Mouse (Mus musculus): ENCODE measurements at regions not wholly inside any gene's neighbourhood (a gene's known extent, or its start where the extent isn't known, plus 50 kb on each side); places are given as distances from the start of the nearest gene placed in this dataset.
A peak's percentile ranks its signal among the peaks of the same experiment; 100 is the strongest.

DNA sequence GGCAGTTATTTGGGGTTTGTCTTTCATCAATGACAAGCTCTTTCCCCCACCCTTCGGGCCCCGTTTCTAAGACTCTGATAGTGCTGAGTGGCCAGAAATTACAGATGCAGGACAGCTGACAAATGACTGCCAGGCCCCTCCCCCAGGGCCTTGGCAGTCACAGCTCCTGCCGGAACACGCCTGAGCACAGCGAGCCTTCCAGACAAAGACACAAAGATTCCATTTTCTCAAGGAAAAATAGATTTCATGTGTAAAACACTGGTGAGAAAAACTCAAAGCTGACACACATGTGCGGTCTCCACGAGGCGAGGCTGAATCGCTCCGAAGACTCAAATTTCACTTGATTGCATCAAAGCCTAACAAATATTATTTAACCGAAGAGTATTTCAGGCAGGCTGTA lies 247.6 kb downstream of the Ptprc start:
- DNase-seq (ENCODE audit: low read depth, low spot score), result no peak

DNA sequence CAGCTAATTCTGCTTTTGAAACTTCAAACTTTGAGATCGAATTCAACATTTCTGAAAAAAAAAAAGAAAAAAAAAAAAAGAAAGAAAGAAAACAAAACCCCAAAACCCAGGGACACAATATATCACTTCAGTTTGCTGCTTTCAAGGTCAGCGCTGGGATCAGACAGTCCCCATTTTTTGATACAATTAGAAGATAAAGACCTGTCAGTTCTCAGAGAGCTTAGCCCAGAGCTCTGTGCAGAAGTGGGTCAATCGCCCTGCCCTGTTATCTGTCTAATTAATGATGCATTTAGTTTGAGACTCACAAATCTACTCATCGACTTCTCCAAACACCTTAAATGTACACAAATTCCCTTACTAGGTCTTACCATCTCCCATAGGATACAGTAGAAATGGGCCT lies 249.2 kb downstream of the Ptprc start:
- DNase-seq (ENCODE audit: low read depth, low spot score), result no peak

DNA sequence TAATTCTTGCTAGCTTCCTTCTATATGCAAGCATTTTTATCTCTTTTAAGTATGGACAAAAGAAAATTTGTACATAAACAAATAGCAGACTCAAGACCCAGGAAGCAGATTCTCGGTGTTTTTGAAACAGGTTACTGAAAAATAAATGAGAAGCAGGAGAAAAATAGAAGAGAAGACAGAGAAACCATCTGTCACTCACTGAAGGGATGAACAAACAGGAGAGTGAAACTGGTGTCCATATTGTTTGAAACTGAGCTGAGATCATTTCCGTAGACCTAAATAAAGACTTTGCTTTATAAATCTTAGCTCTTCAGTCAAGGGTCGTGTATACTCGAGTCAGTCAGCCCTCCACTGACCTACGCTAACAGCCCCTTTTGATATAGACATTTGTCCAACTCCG lies 251.4 kb downstream of the Ptprc start:
- no peak for DNase-seq (ENCODE audit: low read depth, low spot score)

DNA sequence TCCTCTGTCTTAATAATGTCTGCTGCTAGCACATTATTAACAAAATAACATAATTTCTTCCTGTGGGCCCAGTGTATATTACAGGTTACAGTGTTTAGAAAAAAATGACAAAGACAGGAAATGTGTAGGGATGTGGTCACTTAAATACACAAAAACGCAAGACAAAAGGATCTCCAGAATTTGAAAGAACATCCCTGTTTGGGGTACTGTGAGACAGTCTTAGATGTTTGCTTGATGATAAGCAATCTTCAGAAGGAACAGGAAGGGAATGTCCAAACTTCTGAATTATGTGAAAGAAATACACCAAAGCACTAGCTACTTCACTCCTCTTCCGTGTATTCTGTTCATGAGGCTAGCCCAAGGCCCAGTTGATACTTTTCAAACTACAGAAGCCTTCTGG lies 251.8 kb downstream of the Ptprc start:
- DNase-seq (ENCODE audit: low read depth, low spot score), result no peak

DNA sequence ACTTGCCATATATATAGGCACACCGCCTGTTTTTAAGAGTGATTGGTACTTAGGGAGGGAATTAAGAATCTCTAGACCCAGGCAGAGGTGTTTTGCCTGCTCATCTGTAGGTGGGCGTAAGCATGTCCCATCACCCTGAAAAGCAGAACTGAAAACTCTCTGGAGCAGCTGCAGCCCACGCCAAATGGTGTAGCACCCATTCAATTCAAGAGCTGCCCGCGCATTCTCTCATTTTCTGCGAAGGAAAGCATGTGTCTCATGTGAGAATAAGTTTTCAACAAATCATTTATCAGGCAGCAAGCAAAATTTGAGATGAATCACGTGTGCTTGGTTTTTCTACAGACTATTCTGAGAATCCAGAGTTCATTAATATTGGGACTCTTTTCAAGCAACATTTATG lies 252.7 kb downstream of the Ptprc start:
- no peak for DNase-seq (ENCODE audit: low read depth, low spot score)

DNA sequence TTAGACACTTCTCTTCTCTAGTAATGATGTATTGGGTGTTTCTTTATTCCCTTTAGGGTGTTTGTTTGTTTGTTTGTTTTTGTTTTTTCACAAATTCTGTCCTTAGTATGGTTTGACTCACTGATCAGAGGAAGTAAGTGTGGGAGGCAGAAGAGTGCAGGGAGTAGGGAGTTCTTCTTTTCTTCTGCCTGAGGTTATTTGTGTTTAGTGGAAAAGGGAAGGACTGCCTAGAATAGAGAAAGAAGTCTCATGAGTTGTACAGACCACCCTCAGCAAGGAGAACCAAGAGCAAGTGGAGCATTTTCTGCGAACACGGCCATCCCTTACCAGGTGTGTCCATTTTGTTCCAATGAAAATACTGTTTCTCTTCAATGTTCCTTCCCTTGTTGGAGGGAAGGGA lies 253.9 kb downstream of the Ptprc start:
- no peak for DNase-seq (ENCODE audit: low read depth, low spot score)

DNA sequence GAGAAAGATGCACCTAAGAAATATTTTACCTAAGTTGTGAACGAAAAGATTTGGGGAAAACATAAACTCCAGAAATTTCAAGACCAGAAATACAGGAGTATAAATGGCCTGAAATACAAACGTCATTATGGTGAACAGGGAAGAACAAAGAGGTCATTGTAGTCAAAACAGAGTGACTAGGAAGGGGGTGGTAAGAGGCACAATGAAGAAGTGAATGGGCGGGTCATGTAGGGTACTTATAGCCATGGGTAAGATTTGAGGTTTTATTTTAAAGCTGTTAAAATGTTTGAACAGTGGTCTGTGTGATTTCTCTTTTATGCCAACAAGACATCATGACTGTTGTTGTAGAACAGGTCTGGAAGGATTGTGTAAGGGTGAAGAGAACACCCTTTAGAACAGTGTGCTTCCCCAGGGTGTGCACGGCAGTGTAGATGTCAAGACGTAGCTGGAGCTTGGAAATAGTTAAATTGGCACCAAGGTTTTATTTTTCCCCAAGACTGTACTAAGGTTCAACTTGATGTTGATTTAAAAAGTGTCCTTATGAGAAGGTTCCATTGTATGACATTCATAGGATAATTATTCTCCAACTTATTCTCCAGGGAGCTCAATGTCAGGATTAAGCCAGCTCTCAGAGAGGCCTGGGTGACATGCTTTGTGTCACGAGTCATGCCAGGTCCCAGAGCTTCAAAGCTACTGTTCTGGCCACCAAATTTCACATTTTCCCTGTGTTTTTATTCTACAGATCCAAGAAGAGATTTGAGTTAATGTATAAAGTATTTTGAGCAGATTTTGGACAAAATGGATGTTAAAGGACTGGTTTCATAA lies 255.6 kb downstream of the Ptprc start:
- DNase-seq (ENCODE audit: low read depth, low spot score), result no peak

DNA sequence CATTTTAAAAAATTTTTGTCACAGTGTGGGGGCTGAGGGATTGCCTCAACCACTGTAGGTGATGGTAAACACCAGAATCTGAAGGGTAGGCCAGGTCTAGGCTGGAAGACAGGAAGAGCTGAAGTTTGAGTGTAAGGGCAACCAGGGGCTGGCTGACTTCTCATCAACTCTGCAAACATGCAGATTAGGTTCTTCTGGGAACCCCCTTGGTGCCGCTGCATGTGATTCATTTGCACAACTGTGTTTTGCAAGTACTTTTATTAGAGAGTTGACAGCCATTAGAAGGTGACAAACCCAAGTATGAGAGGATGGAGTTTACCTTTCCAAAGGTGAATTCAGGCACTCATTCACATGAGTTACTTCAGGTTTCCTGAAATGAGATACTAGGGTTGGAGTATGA lies 258.1 kb downstream of the Ptprc start:
- DNase-seq (ENCODE audit: low read depth, low spot score), result no peak

DNA sequence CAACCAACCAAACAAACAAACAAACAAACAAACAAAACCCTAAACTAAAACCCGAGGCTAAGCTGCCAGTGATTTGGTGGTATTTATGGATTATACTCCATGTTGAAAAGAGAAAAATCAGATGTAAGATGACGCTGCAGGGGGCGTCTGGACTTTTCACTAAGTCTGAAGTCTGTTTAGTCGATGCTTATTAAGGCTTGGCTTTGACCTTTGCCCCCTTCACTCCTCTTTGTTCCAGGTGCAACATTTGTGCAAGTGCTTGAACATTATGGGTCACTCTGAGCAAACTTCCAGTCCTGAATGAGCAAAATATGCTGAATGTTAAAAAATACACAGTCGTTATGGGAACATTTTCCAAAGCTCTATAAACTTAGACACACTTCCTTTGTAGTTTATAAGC lies 268.6 kb downstream of the Ptprc start:
- DNase-seq (ENCODE audit: low read depth, low spot score), result no peak

DNA sequence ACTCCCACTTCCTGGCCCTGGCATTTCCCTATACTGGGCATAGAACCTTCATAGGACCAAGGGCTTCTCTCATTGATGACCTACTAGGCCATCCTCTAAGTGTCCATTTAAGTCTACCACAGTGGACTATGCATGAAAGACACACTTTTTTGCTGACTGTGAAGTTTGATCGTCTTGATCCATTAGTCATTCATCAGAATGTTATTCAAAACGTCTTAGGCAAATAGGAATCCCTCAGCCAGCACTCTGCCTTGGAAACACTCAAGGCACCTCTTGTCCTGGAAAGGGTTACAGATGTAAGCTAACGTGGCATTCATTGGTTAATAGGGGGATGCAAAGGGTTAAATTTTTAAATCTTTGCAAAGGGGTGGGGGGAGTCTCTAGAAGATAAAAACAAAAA lies 269.0 kb downstream of the Ptprc start:
- no peak for DNase-seq (ENCODE audit: low read depth, low spot score)

DNA sequence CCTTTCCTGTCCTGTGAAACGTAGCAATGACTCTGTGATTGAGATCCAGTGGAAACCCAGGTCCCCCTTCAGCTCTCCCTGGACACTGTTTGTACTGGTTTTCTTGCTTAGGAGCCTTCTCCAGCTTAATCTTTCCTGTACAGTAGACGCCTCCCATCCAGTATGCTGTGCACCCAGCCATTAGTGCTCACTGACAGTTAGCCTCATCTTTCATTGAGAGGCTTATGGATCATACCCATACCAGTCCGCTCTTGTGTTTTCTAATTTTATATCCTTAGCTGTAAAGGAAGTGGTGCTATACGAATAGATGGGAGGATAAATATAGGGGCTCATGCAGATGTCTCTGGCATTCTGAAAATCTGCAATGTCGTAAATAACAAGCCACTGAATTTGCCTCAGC lies 269.9 kb downstream of the Ptprc start:
- DNase-seq (ENCODE audit: low read depth, low spot score), result no peak

DNA sequence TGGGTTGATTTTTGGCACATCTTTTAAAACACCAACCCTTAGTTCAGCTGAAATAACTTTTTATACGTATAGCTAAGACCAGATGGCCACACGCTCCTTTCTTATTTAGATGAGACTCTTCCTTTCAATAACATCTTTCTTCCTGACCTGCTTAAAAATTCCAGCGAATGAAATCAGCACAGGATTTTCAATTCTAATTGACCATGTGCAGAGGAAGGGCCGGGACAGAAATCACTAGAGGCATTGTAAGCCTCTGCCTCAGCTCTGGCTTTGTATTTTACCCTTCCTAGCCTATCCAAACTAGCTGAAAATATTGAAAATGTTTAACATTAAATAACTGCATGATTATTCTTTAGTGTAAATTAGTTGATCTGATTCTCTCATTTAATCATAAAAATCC lies 272.2 kb downstream of the Ptprc start:
- no peak for DNase-seq (ENCODE audit: low read depth, low spot score)

DNA sequence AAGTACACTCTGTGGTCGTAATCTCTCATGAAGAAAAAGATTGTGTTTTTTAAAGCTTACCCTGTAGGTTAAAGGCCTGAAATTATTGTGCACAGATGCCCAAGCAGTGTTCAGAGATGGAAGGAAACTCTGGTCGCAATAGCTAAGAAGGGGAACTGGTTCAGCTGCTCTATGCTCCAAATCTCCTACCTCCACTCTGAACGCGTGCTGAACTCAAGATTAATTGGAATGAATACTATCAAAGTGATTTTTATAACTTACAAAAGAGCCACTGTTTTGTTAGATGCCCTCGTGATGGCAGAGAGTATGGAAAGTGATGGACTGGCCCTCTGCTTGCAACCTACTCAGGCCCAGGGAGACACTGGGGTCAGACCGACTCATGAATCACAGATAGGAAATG lies 272.6 kb downstream of the Ptprc start:
- no peak for DNase-seq (ENCODE audit: low read depth, low spot score)

DNA sequence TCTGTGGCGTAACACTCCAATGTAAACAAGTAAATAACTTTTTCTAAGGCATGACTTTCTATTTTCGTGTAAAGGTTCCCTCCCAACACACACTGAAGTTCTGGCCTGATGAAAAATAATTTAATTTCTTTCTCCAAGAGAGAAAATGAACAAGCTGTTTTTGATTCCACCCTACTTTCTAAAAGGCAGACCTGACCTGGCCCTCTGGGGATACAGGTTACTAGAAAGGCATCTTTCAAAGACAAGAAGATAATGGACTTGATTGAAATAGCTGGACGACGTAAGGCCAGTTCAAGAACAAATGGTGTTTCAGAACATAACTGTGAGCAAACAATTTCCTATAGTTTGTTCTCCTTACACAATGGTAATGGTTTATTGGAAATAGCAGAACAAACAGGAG lies 273.5 kb downstream of the Ptprc start:
- no peak for DNase-seq (ENCODE audit: low read depth, low spot score)

DNA sequence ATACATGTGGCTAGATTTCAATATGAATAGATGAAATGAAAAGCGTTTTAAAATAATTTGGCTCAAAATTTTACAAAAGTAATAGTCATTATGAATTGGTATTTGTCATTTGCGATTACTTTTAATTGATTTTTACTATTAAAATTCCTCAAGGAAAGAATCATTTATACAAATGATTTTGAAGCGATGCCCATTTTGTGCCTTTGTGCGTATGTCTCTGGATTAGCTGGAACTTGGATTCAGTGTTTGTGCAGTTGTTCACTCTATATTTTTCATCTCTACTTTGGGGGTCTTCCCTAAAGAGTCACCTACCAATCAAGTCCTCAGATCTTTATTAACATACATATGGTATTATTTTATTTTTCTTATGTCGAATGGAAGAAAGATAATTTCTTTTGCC lies 274.3 kb downstream of the Ptprc start:
- no peak for DNase-seq (ENCODE audit: low read depth, low spot score)

DNA sequence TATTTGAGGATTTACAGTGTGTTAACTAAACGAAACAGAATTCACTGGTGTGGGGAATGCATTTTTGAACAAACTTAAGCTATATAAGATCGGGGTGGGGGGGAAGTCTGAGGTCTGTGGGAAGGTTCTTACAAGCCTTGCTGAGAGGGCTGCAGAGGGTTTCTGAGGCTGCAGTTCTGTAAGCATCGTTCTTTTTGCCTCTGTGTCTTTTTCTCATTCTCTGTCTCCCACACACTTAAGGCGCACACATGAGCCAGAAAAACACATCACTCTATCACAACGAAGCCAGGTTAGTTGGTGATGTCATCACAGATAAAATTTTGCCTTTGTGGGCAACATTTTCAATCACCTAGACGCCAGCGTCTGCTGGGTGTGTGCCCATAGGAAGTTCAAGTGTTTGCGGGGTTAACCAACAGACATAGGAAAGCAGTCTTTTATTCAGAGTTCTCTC lies 274.9 kb downstream of the Ptprc start:
- DNase-seq (ENCODE audit: low read depth, low spot score), result no peak

DNA sequence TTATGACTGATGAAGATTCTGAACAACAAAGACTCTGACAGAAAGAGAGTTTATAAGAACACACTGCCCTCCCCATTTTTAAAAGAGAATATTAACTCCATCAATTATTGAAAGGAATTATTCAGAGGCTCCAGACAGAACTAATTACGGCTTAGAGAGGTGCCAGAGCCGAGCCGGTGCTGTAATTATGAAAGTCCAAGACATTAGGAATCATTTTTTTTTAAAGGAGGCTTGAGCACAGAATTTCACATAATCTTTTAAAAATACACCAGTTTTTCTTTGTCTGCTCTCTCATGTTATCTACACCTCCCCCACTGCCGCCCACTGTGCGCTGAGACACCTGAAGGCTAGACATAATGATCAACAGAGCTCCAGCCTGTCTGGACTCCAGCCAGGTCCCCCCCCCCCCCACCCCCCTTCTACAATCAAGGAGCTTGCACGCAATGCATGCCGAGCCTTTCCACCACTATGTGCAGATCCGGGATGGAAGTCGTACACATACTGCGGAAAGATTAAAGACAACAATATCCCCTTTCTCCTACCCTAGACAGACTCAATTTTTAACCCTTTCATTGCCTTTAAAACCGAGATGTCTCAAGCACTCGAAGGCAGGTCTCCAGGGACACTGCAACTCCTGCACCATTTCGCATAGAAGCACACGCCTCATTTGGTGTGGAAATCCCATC lies 275.4 kb downstream of the Ptprc start:
- no peak for DNase-seq (ENCODE audit: low read depth, low spot score)

DNA sequence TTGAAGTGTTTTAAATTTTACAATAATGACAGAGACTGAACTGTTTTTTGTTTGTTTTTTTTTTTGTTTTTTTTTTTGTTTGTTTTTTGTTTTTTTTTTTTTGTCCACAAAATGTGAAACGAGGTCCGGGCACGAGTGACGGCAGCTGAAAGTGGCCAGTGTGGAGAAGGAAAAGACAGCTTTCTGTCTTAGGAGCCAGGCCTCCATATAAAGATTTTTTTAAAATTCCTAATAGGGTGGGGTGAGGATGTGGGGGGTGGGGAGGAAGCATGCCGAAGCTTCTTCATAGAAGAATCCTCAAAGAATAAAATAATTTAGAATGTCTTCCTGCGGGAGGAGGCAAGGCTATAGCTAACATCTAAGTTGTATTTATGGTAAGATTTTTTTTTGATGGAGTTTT lies 276.2 kb downstream of the Ptprc start:
- DNase-seq (ENCODE audit: low read depth, low spot score), result no peak

DNA sequence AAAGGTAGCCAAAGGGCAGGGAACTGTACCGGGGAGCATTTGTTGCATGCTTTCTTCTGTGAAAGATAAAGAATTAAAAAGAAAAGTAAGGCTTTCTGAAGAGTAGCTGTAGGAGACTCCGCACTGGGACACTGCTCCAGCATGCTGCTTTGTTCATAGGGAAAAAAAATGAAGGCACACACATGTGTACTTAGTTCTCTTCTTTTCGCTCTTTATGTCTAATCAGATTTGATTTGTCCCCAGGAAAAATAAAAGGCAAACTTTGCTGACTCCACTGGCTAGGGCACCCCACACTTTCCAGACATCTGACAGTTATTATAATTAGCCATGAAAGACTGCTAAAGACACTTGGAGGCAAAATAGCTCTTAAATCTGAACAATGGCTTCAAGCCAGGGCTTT lies 276.6 kb downstream of the Ptprc start:
- no peak for DNase-seq (ENCODE audit: low read depth, low spot score)

DNA sequence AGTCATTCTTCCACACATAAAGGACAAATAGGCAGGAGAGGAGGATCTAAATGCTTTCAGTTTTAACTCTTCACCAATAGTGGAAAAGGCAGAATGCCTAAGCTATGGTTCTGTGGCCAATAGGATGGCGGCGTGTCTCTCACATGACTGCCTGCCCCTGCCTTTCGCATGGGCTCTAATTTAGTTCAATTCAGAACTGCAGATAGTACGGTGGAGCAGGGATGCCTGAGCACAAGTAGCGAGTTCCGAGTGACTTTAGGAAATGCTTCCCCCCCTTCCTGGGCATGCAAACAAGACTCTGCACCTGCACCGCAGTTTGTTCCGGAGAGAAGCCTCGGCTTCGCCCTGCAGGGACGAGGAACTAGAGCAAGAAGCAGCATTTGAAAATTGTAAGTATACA lies 277.1 kb downstream of the Ptprc start:
- peak; percentile 25 for DNase-seq (ENCODE audit: low read depth, low spot score)

DNA sequence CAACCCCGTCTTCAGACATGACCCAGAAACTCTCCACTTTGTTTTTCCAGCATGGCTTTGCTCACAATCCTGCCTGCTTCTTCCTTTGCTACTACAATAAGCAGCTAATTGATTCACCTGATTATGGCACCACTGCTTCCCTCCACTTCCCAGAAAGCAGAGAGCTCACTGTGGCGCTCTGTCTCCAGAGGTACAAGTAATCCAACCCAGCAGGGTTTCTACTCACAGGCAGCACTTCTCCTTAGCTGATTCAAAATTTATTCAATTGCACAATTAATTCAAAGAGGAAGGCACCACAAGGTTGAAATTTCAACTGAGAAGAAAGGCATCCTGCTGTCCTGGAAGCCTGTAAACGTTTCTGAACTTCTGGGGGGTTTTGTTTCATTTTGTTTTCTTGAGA lies 293.9 kb downstream of the Ptprc start:
- no peak for DNase-seq (ENCODE audit: low read depth, low spot score)

DNA sequence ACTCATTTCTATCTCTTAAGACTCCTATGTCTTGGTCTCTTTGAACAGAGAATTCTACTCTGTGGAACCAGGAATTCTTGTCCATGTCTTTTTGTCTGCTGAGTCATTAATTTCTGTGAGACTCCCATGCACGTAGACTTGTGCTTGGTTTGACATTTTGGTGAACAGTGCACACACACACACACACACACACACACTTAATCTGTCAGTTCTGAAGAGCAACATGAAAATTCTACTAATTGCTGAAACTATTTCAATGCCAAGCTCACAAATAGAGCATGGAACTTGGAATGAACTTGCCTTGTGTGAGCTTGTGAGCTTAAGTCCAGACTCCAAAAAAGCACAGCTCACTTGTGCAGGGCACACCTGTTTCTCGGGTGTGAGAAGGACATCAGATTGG lies 301.1 kb downstream of the Ptprc start:
- no peak for DNase-seq (ENCODE audit: low read depth, low spot score)

DNA sequence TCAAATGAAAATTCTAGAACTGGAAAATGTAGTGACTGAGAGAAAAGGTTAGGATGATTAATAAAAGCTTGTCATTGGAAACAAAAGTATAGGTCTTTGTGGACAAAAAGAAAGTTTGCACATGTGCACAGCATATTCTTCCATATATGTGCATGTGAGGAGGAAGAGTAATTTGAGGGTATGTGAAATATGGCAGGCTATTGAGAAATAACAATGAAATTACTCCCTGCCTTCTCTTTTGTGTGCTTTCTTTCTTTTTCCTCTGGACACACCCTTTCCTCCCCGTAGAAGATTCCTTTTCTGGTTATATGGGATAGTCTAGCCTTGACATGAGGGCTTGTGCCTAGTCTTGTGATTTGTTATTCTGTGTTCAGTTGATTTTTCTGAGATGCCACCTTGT lies 301.9 kb downstream of the Ptprc start:
- DNase-seq (ENCODE audit: low read depth, low spot score), result no peak

All from c-Kit-negative CD71-positive TER-119-positive erythroid progenitor cells, embryonic 14.5 days (primary cell).